Mouse (Mus musculus) lung, adult 2 months (tissue): ENCODE results near the gene Scyl1.

ENCODE experiments used
- CTCF ChIP-seq: fragments of 200-500 bp; IDR thresholded peaks from 2 replicates; pipeline ENCODE4 v1.5.1; 2011; ENCODE audit warnings: mild to moderate bottlenecking, low read length, control low read depth; ENCODE audit not compliant: insufficient read depth
- POLR2A ChIP-seq: fragments of 200-500 bp; IDR thresholded peaks from 2 replicates; pipeline ENCODE4 v1.6.1; 2011; ENCODE audit warnings: low read depth, mild to moderate bottlenecking, control low read depth, low read length, borderline replicate concordance; ENCODE audit errors: extremely low read depth

GRCm38 (mm10) chr19:5745756-5746710 is 25.2 kb downstream of the Scyl1 start:
- TF ChIP-seq CTCF (no peak), POLR2A (no peak)
